Mouse (Mus musculus): ENCODE data around the gene Zic5. TPM values are rescaled to one million over a fixed set of nuclear protein-coding genes. Genes with fewer than 3 reads are reported as not detected.

Gene Zic5
- polyA plus RNA-seq, 1 experiment from 2014 or later, result 13.0 TPM

Other genes with a start within 250 kb of the Zic5 start
- 0.91 and 1.1 TPM in 2 replicates for gene Gm5089, start 14.6 kb downstream of the Zic5 start, polyA plus RNA-seq (2015; fragmentation: Nextera tagmentation; extraction: Ambion mirVana)
- gene Zic2, start 9.8 kb upstream of the Zic5 start, polyA plus RNA-seq (2015; fragmentation: Nextera tagmentation; extraction: Ambion mirVana), result 9.6 and 9.9 TPM in 2 replicates
- 0.51 and 0.77 TPM in 2 replicates for gene Gm10837, start 24.9 kb upstream of the Zic5 start, polyA plus RNA-seq (2015; fragmentation: Nextera tagmentation; extraction: Ambion mirVana)
- gene Pcca, start 68.6 kb upstream of the Zic5 start, polyA plus RNA-seq (2015; fragmentation: Nextera tagmentation; extraction: Ambion mirVana), result 26.7 and 27.0 TPM in 2 replicates